Mouse (Mus musculus) heart, postnatal 0 days (tissue): Measurements from ENCODE around the gene Slc39a13. TPM values are rescaled to one million over a fixed set of nuclear protein-coding genes. Genes with fewer than 3 reads are reported as not detected.

ENCODE experiments used
- ATAC-seq: fragments of 200-750 bp; cut with Nextera tagmentation; 2 replicates; pipeline ENCODE4 v1.8.0; 2017; ENCODE audit warnings: low read depth, moderate number of reproducible peaks, moderate library complexity; ENCODE audit not compliant: insufficient read depth
- DNase-seq: peaks from one replicate; pipeline ENCODE4 v3.0.0-alpha.2; 2016; ENCODE audit warnings: low spot score
- H3K27ac ChIP-seq: fragments of 300-500 bp; sonication (generic); 2 replicates; pipeline ENCODE4 v1.5.1; 2014; ENCODE audit warnings: low read depth, mild to moderate bottlenecking
- H3K27me3 ChIP-seq: fragments of 300-500 bp; sonication (generic); 2 replicates; pipeline ENCODE4 v1.6.1; 2014; ENCODE audit warnings: low read length, mixed read lengths; ENCODE audit not compliant: control insufficient read depth, insufficient read depth
- H3K36me3 ChIP-seq: fragments of 300-500 bp; sonication (generic); replicated peaks from 2 replicates; pipeline ENCODE4 v1.6.1; 2014; ENCODE audit warnings: low read length, mixed read lengths; ENCODE audit not compliant: control insufficient read depth, insufficient read depth
- H3K4me1 ChIP-seq: fragments of 300-500 bp; sonication (generic); 2 replicates; pipeline ENCODE4 v1.6.1; 2014; ENCODE audit warnings: antibody characterized with exemption; ENCODE audit not compliant: control insufficient read depth, insufficient read depth
- H3K4me2 ChIP-seq: fragments of 300-500 bp; sonication (generic); 2 replicates; pipeline ENCODE4 v1.6.1; 2014; ENCODE audit warnings: low read depth, mild to moderate bottlenecking, low read length, moderate library complexity
- H3K4me3 ChIP-seq: fragments of 300-500 bp; sonication (generic); 2 replicates; pipeline ENCODE4 v1.5.1; 2014; ENCODE audit warnings: low read depth, low read length
- H3K9ac ChIP-seq: fragments of 300-500 bp; sonication (generic); replicated peaks from 2 replicates; pipeline ENCODE4 v1.6.1; 2014; ENCODE audit warnings: low read depth, low read length, mixed read lengths
- H3K9me3 ChIP-seq: fragments of 300-500 bp; sonication (generic); replicated peaks from 2 replicates; pipeline ENCODE4 v1.6.1; 2016; ENCODE audit warnings: low read length; ENCODE audit not compliant: control insufficient read depth
- CTCF ChIP-seq: IDR thresholded peaks from 2 replicates; pipeline ENCODE4 v1.5.1; 2016; ENCODE audit warnings: antibody characterized with exemption, control low read depth, low read depth
- EP300 ChIP-seq: IDR thresholded peaks from 2 replicates; pipeline ENCODE4 v1.6.1; 2016; ENCODE audit warnings: antibody characterized with exemption, low read depth
- WGBS: fragments of 180-500 bp; shearing (Covaris S2); extraction: QIAGEN DNeasy Blood & Tissue Kit; methylation state at CpG from one replicate; pipeline ENCODE4 v1.1.7; 2014; 5-methylcytosine and 5-hydroxymethylcytosine counted together
- polyA plus RNA-seq: library from polyadenylated mRNA; unstranded; fragments of >200 nt; fragmentation: Nextera tagmentation; extraction: Ambion mirVana; gene quantifications from 2 replicates; pipeline ENCODE4 v1.2.1, GENCODE M21; 2015
- total RNA-seq: library from RNA; depleted of rRNA; stranded (reverse); fragments of >200 nt; gene quantifications from 2 replicates; pipeline ENCODE4 v1.2.3, GENCODE M21; 2014; ENCODE audit warnings: low replicate concordance

Gene Slc39a13
- total and polyA plus RNA-seq, 2 experiments from 2014 or later, result 37.9 to 105 TPM

GRCm38 (mm10) chr2:91062779-91063606 is 7.2 kb downstream of the Slc39a13 start:
- no peak for DNase-seq
- Histone ChIP-seq H3K9me3 (no peaks in the 10 kb centered on the region), H3K4me3 (no peak overlapping the region), H3K4me2 (no peak overlapping the region), H3K27ac (peak overlapping the region; percentile 72), H3K9ac (no peak overlapping the region), H3K36me3 (peaks cover 51% of the 10 kb centered on the region), H3K4me1 (peaks cover 17% of the 10 kb centered on the region), H3K27me3 (no peaks in the 10 kb centered on the region)
- no peak for TF ChIP-seq EP300
- no peak for TF ChIP-seq CTCF
- no peak for ATAC-seq
- WGBS, result 87% methylated on average over 16 of the region's 16 CpGs

- peaks cover 12% of the 10 kb centered on the region for H3K4me1 ChIP-seq
- H3K9ac ChIP-seq, result no peak overlapping the region
- H3K27me3 ChIP-seq, result no peaks in the 10 kb centered on the region
- H3K4me2 ChIP-seq, result no peak overlapping the region
- peak; percentile 58 for DNase-seq
- no peak overlapping the region for H3K4me3 ChIP-seq
- H3K27ac ChIP-seq, result peak overlapping the region; percentile 72
- peak; percentile 52 for ATAC-seq
- peaks cover 62% of the 10 kb centered on the region for H3K36me3 ChIP-seq
- no peaks in the 10 kb centered on the region for H3K9me3 ChIP-seq
- 28% methylated on average over 6 of the region's 6 CpGs for WGBS
- TF ChIP-seq CTCF (no peak), EP300 (no peak)
Observed at GRCm38 (mm10) chr2:91061849-91062481, 8.3 kb downstream of the Slc39a13 start.

- peak; percentile 81 for TF ChIP-seq CTCF
- TF ChIP-seq EP300, result no peak
- Histone ChIP-seq H3K9me3 (no peaks in the 10 kb centered on the region), H3K4me3 (no peak overlapping the region), H3K4me1 (peaks cover 4% of the 10 kb centered on the region), H3K4me2 (no peak overlapping the region), H3K36me3 (peaks cover 74% of the 10 kb centered on the region), H3K27ac (peak overlapping the region; percentile 72), H3K9ac (no peak overlapping the region), H3K27me3 (no peaks in the 10 kb centered on the region)
- DNase-seq (peak; percentile 53), ATAC-seq (peak; percentile 65)
- 47% methylated on average over 10 of the region's 10 CpGs for WGBS
Observed at GRCm38 (mm10) chr2:91060544-91061355, 9.5 kb downstream of the Slc39a13 start.

DNA sequence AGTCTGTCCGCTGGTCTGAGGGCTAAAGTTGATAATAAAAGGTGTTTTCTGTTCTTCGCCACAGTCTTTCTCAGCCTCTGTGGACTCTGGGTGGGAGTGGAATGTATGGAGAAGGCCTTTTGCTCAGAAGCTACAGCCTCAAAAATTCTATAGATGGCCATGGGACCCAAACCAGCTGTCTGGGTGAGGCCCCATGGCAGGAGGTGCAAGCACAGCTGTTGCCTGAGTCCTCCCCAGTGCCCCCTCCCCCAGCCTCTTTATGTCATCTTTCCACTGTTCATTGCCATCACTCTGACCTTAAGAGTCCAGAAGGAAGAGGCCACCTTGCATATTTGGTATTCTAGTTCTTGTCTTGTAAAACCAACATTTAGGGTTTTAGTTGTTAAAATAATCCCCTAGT is 10.8 kb downstream of the Slc39a13 start:
- no peak overlapping the region for H3K9ac ChIP-seq
- no peak overlapping the region for H3K4me3 ChIP-seq
- TF ChIP-seq EP300, result no peak
- TF ChIP-seq CTCF, result no peak
- no peak overlapping the region for H3K27ac ChIP-seq
- no peaks in the 10 kb centered on the region for H3K9me3 ChIP-seq
- H3K4me2 ChIP-seq, result no peak overlapping the region
- H3K4me1 ChIP-seq, result peaks cover 11% of the 10 kb centered on the region
- peaks cover 77% of the 10 kb centered on the region for H3K36me3 ChIP-seq
- no peaks in the 10 kb centered on the region for H3K27me3 ChIP-seq
- DNase-seq, result no peak
- no peak for ATAC-seq
- 89% methylated on average over 2 of the region's 2 CpGs for WGBS

DNA sequence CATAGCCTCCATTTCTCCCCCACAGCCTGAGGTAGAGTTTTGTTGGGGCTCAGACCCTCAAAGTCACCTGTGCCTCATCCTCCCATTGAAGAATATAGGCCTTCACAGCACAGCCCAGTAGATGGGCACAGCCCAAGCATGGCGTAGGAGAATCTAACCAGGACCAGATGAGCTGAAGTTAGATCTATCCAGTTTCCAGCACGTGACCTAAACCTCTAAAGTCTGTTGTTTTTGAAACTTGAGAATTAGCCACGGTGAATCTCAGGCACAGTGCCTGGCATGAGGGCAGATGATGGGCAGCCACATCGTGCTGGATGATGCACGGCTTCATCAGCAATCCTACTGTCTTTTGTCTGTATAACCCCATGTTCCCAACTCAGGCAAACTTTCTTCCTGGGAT is 11.8 kb downstream of the Slc39a13 start:
- Histone ChIP-seq H3K4me2 (no peak overlapping the region), H3K36me3 (peaks cover 67% of the 10 kb centered on the region), H3K9me3 (no peaks in the 10 kb centered on the region), H3K4me3 (no peak overlapping the region), H3K9ac (no peak overlapping the region), H3K27ac (no peak overlapping the region), H3K27me3 (no peaks in the 10 kb centered on the region), H3K4me1 (peaks cover 11% of the 10 kb centered on the region)
- no peak for DNase-seq
- no peak for TF ChIP-seq EP300
- no peak for TF ChIP-seq CTCF
- WGBS, result 90% methylated on average over 5 of the region's 5 CpGs
- ATAC-seq, result no peak
